Mouse (Mus musculus) spleen, embryonic (tissue): ENCODE data around the gene 3830406C13Rik.
"Not testable (repeated sequence)": the region's sequence is repeated elsewhere in the genome, so short reads cannot be mapped to it uniquely, and the experiment has no call there.

Experiments
- CTCF ChIA-PET: fragments of 350-600 bp; sonication (Branson Sonifier 250); formaldehyde crosslinking; loops from one replicate; lab custom pipeline; 2022; lab: Charles Lee

3830406C13Rik gene

GRCm38 (mm10) chr14:12284141-12284912, at the start of gene 3830406C13Rik:
3830406C13Rik (plus strand) TSS chr14:12284173.
- CTCF ChIA-PET: no interaction called here

GRCm38 (mm10) chr14:12243726-12244125, 40.2 kb upstream of the 3830406C13Rik start:
- CTCF ChIA-PET: no interaction called here

GRCm38 (mm10) chr14:12276031-12276430, 7.9 kb upstream of the 3830406C13Rik start:
- CTCF ChIA-PET: no interaction called here

GRCm38 (mm10) chr14:12283641-12284040, 332 bp upstream of the 3830406C13Rik start, which contains the start of gene Gm49355:
Gm49355 (plus strand) TSS chr14:12283976.
- CTCF ChIA-PET: no interaction called here

- CTCF ChIA-PET: not testable (repeated sequence)
These were observed 5.8 kb downstream of the 3830406C13Rik start for GRCm38 (mm10) chr14:12289747-12290146.

GRCm38 (mm10) chr14:12296391-12296790, 12.4 kb downstream of the 3830406C13Rik start:
- CTCF ChIA-PET: no interaction called here

- CTCF ChIA-PET: no interaction called here
These were observed 15.2 kb downstream of the 3830406C13Rik start for GRCm38 (mm10) chr14:12299171-12299570.

GRCm38 (mm10) chr14:12299654-12300053, 15.7 kb downstream of the 3830406C13Rik start:
- CTCF ChIA-PET: no interaction called here

GRCm38 (mm10) chr14:12300275-12300674, 16.3 kb downstream of the 3830406C13Rik start:
- CTCF ChIA-PET: no interaction called here

- CTCF ChIA-PET: no interaction called here
These were observed 16.7 kb downstream of the 3830406C13Rik start for GRCm38 (mm10) chr14:12300677-12301076.

- CTCF ChIA-PET: no interaction called here
These were observed 19.1 kb downstream of the 3830406C13Rik start for GRCm38 (mm10) chr14:12303106-12303505.

- CTCF ChIA-PET: no interaction called here
These were observed 49.6 kb downstream of the 3830406C13Rik start for GRCm38 (mm10) chr14:12333622-12334021.

GRCm38 (mm10) chr14:12334925-12335324, 51.0 kb downstream of the 3830406C13Rik start:
- CTCF ChIA-PET: no interaction called here

GRCm38 (mm10) chr14:12337421-12337997, 53.5 kb downstream of the 3830406C13Rik start:
- CTCF ChIA-PET: no interaction called here

- CTCF ChIA-PET: no interaction called here
These were observed 54.2 kb downstream of the 3830406C13Rik start for GRCm38 (mm10) chr14:12337998-12338809.

GRCm38 (mm10) chr14:12338811-12339565, 55.0 kb downstream of the 3830406C13Rik start:
- CTCF ChIA-PET: no interaction called here

GRCm38 (mm10) chr14:12340238-12341074, 56.5 kb downstream of the 3830406C13Rik start:
- CTCF ChIA-PET: no interaction called here

GRCm38 (mm10) chr14:12341075-12341788, 57.3 kb downstream of the 3830406C13Rik start:
- CTCF ChIA-PET: no interaction called here

- CTCF ChIA-PET: no interaction called here
These were observed 58.0 kb downstream of the 3830406C13Rik start for GRCm38 (mm10) chr14:12341789-12342457.
